Comparison of ENCODE assay signal across 21 mouse cellular contexts in genomic region chr7:49488493-49489087, GRCm38 (mm10).
DNase-seq lines count a peak whose midpoint lies in the region; ATAC-seq lines count a peak whose summit lies in the region.
"Had no signal": no experiment of that assay in that cellular context is flagged by ENCODE, and none has a peak within 500 bp of the region (broad histone marks: within the 10 kb centered on the region; RNA-seq: fewer than 3 reads in every experiment).

No protein-coding gene starts in this region.

- H3K4me2 ChIP-seq in hindbrain, embryonic 13.5 days, result no peak overlapping the region
- H3K4me2 ChIP-seq in hindbrain, embryonic 12.5 days (replicated peaks), result no peak overlapping the region
- H3K4me2 ChIP-seq in liver, embryonic 16.5 days (ENCODE audit: low read depth, low read length), result no peak overlapping the region
- H3K4me2 ChIP-seq in liver, embryonic 12.5 days, result no peak overlapping the region
- H3K4me2 ChIP-seq in kidney, embryonic 15.5 days, result 0 out of 2 replicates have a peak overlapping the region, but pooled peaks have one; percentile 10
- H3K4me2 ChIP-seq: embryonic facial prominence, embryonic 13.5 days; heart, embryonic 11.5 days; midbrain, embryonic 12.5 days had no signal

- H3K4me3 ChIP-seq in hindbrain, embryonic 13.5 days, result no peak overlapping the region
- H3K4me3 ChIP-seq in hindbrain, embryonic 12.5 days, result no peak overlapping the region
- no peak overlapping the region for H3K4me3 ChIP-seq in liver, embryonic 16.5 days (ENCODE audit: low read depth, low read length)
- H3K4me3 ChIP-seq in liver, embryonic 12.5 days, result no peak overlapping the region
- no peak overlapping the region for H3K4me3 ChIP-seq in kidney, embryonic 15.5 days (replicated peaks)
- H3K4me3 ChIP-seq: embryonic facial prominence, embryonic 13.5 days; limb, embryonic 10.5 days; midbrain, embryonic 12.5 days had no signal

- peaks cover 14% of the 10 kb centered on the region for H3K36me3 ChIP-seq in hindbrain, embryonic 13.5 days
- H3K36me3 ChIP-seq in hindbrain, embryonic 12.5 days, result no peaks in the 10 kb centered on the region
- H3K36me3 ChIP-seq in liver, embryonic 16.5 days (ENCODE audit: control insufficient read depth, insufficient read depth), result no peaks in the 10 kb centered on the region
- no peaks in the 10 kb centered on the region for H3K36me3 ChIP-seq in liver, embryonic 12.5 days
- H3K36me3 ChIP-seq in kidney, embryonic 15.5 days, result peaks cover 18% of the 10 kb centered on the region
- H3K36me3 ChIP-seq: G1E; limb, embryonic 10.5 days; midbrain, embryonic 12.5 days had no signal

- H3K27me3 ChIP-seq in hindbrain, embryonic 13.5 days, result no peaks in the 10 kb centered on the region
- H3K27me3 ChIP-seq in hindbrain, embryonic 12.5 days, result peaks cover 2% of the 10 kb centered on the region; the same call in 1 of the 2 replicates
- no peaks in the 10 kb centered on the region for H3K27me3 ChIP-seq in liver, embryonic 16.5 days (ENCODE audit: control insufficient read depth, insufficient read depth, low read depth, low read length)
- H3K27me3 ChIP-seq in liver, embryonic 12.5 days (replicated peaks), result no peaks in the 10 kb centered on the region
- H3K27me3 ChIP-seq in kidney, embryonic 15.5 days, result no peaks in the 10 kb centered on the region
- H3K27me3 ChIP-seq: embryonic facial prominence, embryonic 13.5 days had no signal

- H3K9ac ChIP-seq in hindbrain, embryonic 13.5 days, result no peak overlapping the region
- no peak overlapping the region for H3K9ac ChIP-seq in hindbrain, embryonic 12.5 days
- H3K9ac ChIP-seq in liver, embryonic 16.5 days (ENCODE audit: low read depth, low read length), result no peak overlapping the region
- no peak overlapping the region for H3K9ac ChIP-seq in liver, embryonic 12.5 days
- H3K9ac ChIP-seq in kidney, embryonic 15.5 days, result no peak overlapping the region
- H3K9ac ChIP-seq: embryonic facial prominence, embryonic 13.5 days; forebrain, postnatal 0 days; liver, embryonic 14.5 days; midbrain, embryonic 12.5 days had no signal

- no peak for ATAC-seq in hindbrain, embryonic 13.5 days (ENCODE audit: low FRiP score)
- no peak for ATAC-seq in hindbrain, embryonic 12.5 days (ENCODE audit: low FRiP score)
- peak; percentile 33; the same call in 1 of the 2 replicates for ATAC-seq in liver, embryonic 16.5 days (ENCODE audit: low read depth)
- no peak for ATAC-seq in liver, embryonic 12.5 days
- peak; percentile 78 for ATAC-seq in kidney, embryonic 15.5 days (replicated peaks; ENCODE audit: low FRiP score)
- ATAC-seq: forebrain, postnatal 0 days; inflammation-experienced regulatory T-cells, adult 6 months; lung, postnatal 0 days had no signal

- no peaks in the 10 kb centered on the region for H3K9me3 ChIP-seq in hindbrain, embryonic 13.5 days
- no peaks in the 10 kb centered on the region for H3K9me3 ChIP-seq in hindbrain, embryonic 12.5 days (replicated peaks)
- no peaks in the 10 kb centered on the region for H3K9me3 ChIP-seq in liver, embryonic 16.5 days (replicated peaks; ENCODE audit: control insufficient read depth, low read length)
- no peaks in the 10 kb centered on the region for H3K9me3 ChIP-seq in liver, embryonic 12.5 days (replicated peaks)
- H3K9me3 ChIP-seq in kidney, embryonic 15.5 days (replicated peaks), result no peaks in the 10 kb centered on the region
- H3K9me3 ChIP-seq: embryonic facial prominence, embryonic 13.5 days; limb, embryonic 10.5 days; midbrain, embryonic 12.5 days had no signal

- 71% methylated on average over 4 of the region's 4 CpGs for whole genome bisulfite sequencing in hindbrain, embryonic 13.5 days
- 72% methylated on average over 4 of the region's 4 CpGs for WGBS in hindbrain, embryonic 12.5 days
- 42% methylated on average over 4 of the region's 4 CpGs for WGBS in liver, embryonic 16.5 days (ENCODE audit: insufficient replicate concordance)
- 57% methylated on average over 4 of the region's 4 CpGs for WGBS in liver, embryonic 12.5 days (ENCODE audit: insufficient replicate concordance)
- WGBS in kidney, embryonic 15.5 days, result 18% methylated on average over 4 of the region's 4 CpGs

- peaks cover 41% of the 10 kb centered on the region for H3K4me1 ChIP-seq in hindbrain, embryonic 13.5 days (replicated peaks)
- H3K4me1 ChIP-seq in hindbrain, embryonic 12.5 days, result peaks cover 35% of the 10 kb centered on the region
- H3K4me1 ChIP-seq in liver, embryonic 16.5 days (ENCODE audit: control insufficient read depth, low read depth, low read length), result peaks cover 3% of the 10 kb centered on the region
- peaks cover 7% of the 10 kb centered on the region; the same call in 1 of the 2 replicates for H3K4me1 ChIP-seq in liver, embryonic 12.5 days
- H3K4me1 ChIP-seq in kidney, embryonic 15.5 days, result peaks cover 57% of the 10 kb centered on the region

- peak; percentile 12 for DNase-seq in thymus, postnatal 25 days
- DNase-seq in natural killer cell, adult 2 months (ENCODE audit: low spot score in 2 of 2), result no peak
- DNase-seq: adrenal gland, postnatal 14 days; cerebellum, adult 11 months; cerebellum, postnatal 10 days; forebrain, postnatal 0 days; heart, postnatal 10 days; right cerebral cortex, postnatal 25 days had no signal

- peak overlapping the region; percentile 30; the same call in 1 of the 2 replicates for H3K27ac ChIP-seq in hindbrain, embryonic 13.5 days
- H3K27ac ChIP-seq in hindbrain, embryonic 12.5 days, result no peak overlapping the region
- peak overlapping the region; percentile 56 for H3K27ac ChIP-seq in liver, embryonic 16.5 days (ENCODE audit: low read length)
- no peak overlapping the region for H3K27ac ChIP-seq in liver, embryonic 12.5 days
- H3K27ac ChIP-seq in kidney, embryonic 15.5 days, result peak overlapping the region; percentile 75
- H3K27ac ChIP-seq: embryonic facial prominence, embryonic 13.5 days; limb, embryonic 10.5 days; liver, embryonic 14.5 days; midbrain, embryonic 12.5 days had no signal

Comparison
In these comparisons a context has a peak if more than half of its experiments do, and no peak if none do; other contexts are left out.
1. ATAC-seq: peak in liver, embryonic 16.5 days (single experiment) and kidney, embryonic 15.5 days (single experiment); none in hindbrain, embryonic 13.5 days (single experiment), hindbrain, embryonic 12.5 days (single experiment) and liver, embryonic 12.5 days (single experiment).
2. H3K27ac ChIP-seq: peak in hindbrain, embryonic 13.5 days (single experiment), liver, embryonic 16.5 days (single experiment) and kidney, embryonic 15.5 days (single experiment); none in hindbrain, embryonic 12.5 days (single experiment) and liver, embryonic 12.5 days (single experiment).